ENCODE assay signal across 8 mouse cellular contexts in genomic region chr11:88849732-88850131, GRCm38 (mm10). TPM values are rescaled to one million over a fixed set of nuclear protein-coding genes. Genes with fewer than 3 reads are reported as not detected.
A peak's percentile ranks its signal among the peaks of the same experiment; 100 is the strongest.
DNase-seq lines count a peak whose midpoint lies in the region; ATAC-seq and TF ChIP-seq lines count a peak whose summit lies in the region.

No protein-coding gene starts in this region.

- peak; percentile 26 for DNase-seq in gastrocnemius, adult 2 months
- no peak for DNase-seq in gastrocnemius, postnatal 4 days (ENCODE audit: low spot score in 2 of 2)
- DNase-seq in cerebellum, postnatal 36 days, result no peak
- no peak for DNase-seq in frontal cortex, adult 2 months (ENCODE audit: extremely low spot score in 1 of 2, low spot score in 1 of 2)

- no peak for ATAC-seq in midbrain, embryonic 13.5 days
- no peak for ATAC-seq in midbrain, embryonic 16.5 days
- peak; percentile 69 for ATAC-seq in intestine, postnatal 0 days
- ATAC-seq in stomach, embryonic 16.5 days (ENCODE audit: insufficient read depth, low FRiP score), result peak; percentile 52; the same call in 1 of the 2 replicates

- no peak overlapping the region for H3K4me2 ChIP-seq in midbrain, embryonic 13.5 days (replicated peaks)
- H3K4me2 ChIP-seq in midbrain, embryonic 16.5 days (ENCODE audit: low read length), result no peak overlapping the region
- no peak overlapping the region for H3K4me2 ChIP-seq in intestine, postnatal 0 days (replicated peaks; ENCODE audit: low read depth)
- no peak overlapping the region for H3K4me2 ChIP-seq in stomach, embryonic 16.5 days (ENCODE audit: low read depth, low read length)

- peaks cover 10% of the 10 kb centered on the region for H3K36me3 ChIP-seq in midbrain, embryonic 13.5 days
- H3K36me3 ChIP-seq in midbrain, embryonic 16.5 days (ENCODE audit: control insufficient read depth, insufficient read depth, low read length), result peaks cover 12% of the 10 kb centered on the region
- peaks cover 13% of the 10 kb centered on the region for H3K36me3 ChIP-seq in intestine, postnatal 0 days (ENCODE audit: control insufficient read depth, insufficient read depth)
- H3K36me3 ChIP-seq in stomach, embryonic 16.5 days (ENCODE audit: control insufficient read depth, insufficient read depth, low read length), result no peaks in the 10 kb centered on the region

- no peak overlapping the region for H3K9ac ChIP-seq in midbrain, embryonic 13.5 days (replicated peaks)
- H3K9ac ChIP-seq in midbrain, embryonic 16.5 days (ENCODE audit: low read depth, low read length), result no peak overlapping the region
- H3K9ac ChIP-seq in intestine, postnatal 0 days (ENCODE audit: low read depth, low read length), result no peak overlapping the region
- H3K9ac ChIP-seq in stomach, embryonic 16.5 days (ENCODE audit: low read length), result peak overlapping the region; percentile 23; the same call in 1 of the 2 replicates

- peaks cover 25% of the 10 kb centered on the region for H3K4me1 ChIP-seq in midbrain, embryonic 13.5 days (replicated peaks)
- peaks cover 11% of the 10 kb centered on the region; the same call in 1 of the 2 replicates for H3K4me1 ChIP-seq in midbrain, embryonic 16.5 days (ENCODE audit: control insufficient read depth, insufficient read depth, low read length)
- 0 out of 2 replicates have a peak, but pooled peaks cover 9% of the 10 kb centered on the region for H3K4me1 ChIP-seq in intestine, postnatal 0 days (replicated peaks; ENCODE audit: control insufficient read depth, insufficient read depth, low read length)
- peaks cover 24% of the 10 kb centered on the region for H3K4me1 ChIP-seq in stomach, embryonic 16.5 days (ENCODE audit: control insufficient read depth, insufficient read depth, low read length)

- TF ChIP-seq CTCF in gastrocnemius, adult 2 months (IDR thresholded peaks at IDR 0.05), result peak; percentile 39
- TF ChIP-seq CTCF in intestine, postnatal 0 days (IDR thresholded peaks at IDR 0.05; ENCODE audit: low read depth), result peak; percentile 69

- H3K27ac ChIP-seq in gastrocnemius, adult 2 months, result peak overlapping the region; percentile 91
- H3K27ac ChIP-seq in midbrain, embryonic 13.5 days, result peak overlapping the region; percentile 42; the same call in 1 of the 2 replicates
- H3K27ac ChIP-seq in midbrain, embryonic 16.5 days (ENCODE audit: low read length), result no peak overlapping the region
- H3K27ac ChIP-seq in intestine, postnatal 0 days (ENCODE audit: low read depth, low read length), result no peak overlapping the region
- H3K27ac ChIP-seq in stomach, embryonic 16.5 days (ENCODE audit: low read length), result peak overlapping the region; percentile 81

- no peaks in the 10 kb centered on the region for H3K27me3 ChIP-seq in midbrain, embryonic 13.5 days
- no peaks in the 10 kb centered on the region for H3K27me3 ChIP-seq in midbrain, embryonic 16.5 days (ENCODE audit: control insufficient read depth, insufficient read depth, low read depth, low read length)
- H3K27me3 ChIP-seq in intestine, postnatal 0 days (replicated peaks; ENCODE audit: control insufficient read depth, insufficient read depth, low read length), result no peaks in the 10 kb centered on the region
- H3K27me3 ChIP-seq in stomach, embryonic 16.5 days (ENCODE audit: control insufficient read depth, insufficient read depth, low read length), result no peaks in the 10 kb centered on the region

- H3K4me3 ChIP-seq in gastrocnemius, adult 2 months, result no peak overlapping the region; the same call in none of the 2 replicates
- no peak overlapping the region for H3K4me3 ChIP-seq in midbrain, embryonic 13.5 days (replicated peaks)
- H3K4me3 ChIP-seq in midbrain, embryonic 16.5 days (ENCODE audit: low read depth, low read length), result no peak overlapping the region
- no peak overlapping the region for H3K4me3 ChIP-seq in intestine, postnatal 0 days (ENCODE audit: low read depth, low read length)
- H3K4me3 ChIP-seq in stomach, embryonic 16.5 days (replicated peaks; ENCODE audit: low read length), result no peak overlapping the region

- intact Hi-C loops in gastrocnemius, adult 2 months (cut with DNase I), result loop anchor here (5.0 kb wide), 2 partner anchors 53 to 108 kb away; partner anchors contain the start of gene Scpep1

- no peaks in the 10 kb centered on the region for H3K9me3 ChIP-seq in midbrain, embryonic 13.5 days
- H3K9me3 ChIP-seq in midbrain, embryonic 16.5 days (replicated peaks; ENCODE audit: control insufficient read depth, low read length, poor library complexity, severe bottlenecking), result no peaks in the 10 kb centered on the region
- H3K9me3 ChIP-seq in intestine, postnatal 0 days (ENCODE audit: control insufficient read depth), result no peaks in the 10 kb centered on the region
- H3K9me3 ChIP-seq in stomach, embryonic 16.5 days (replicated peaks; ENCODE audit: control insufficient read depth, low read length), result no peaks in the 10 kb centered on the region

- WGBS in midbrain, embryonic 13.5 days, result 77% methylated on average over 3 of the region's 3 CpGs
- 77% methylated on average over 3 of the region's 3 CpGs for WGBS in midbrain, embryonic 16.5 days
- WGBS in intestine, postnatal 0 days, result 68% methylated on average over 3 of the region's 3 CpGs
- 58% methylated on average over 3 of the region's 3 CpGs for WGBS in stomach, embryonic 16.5 days

RNA-seq across cellular contexts. Expression of gene Akap1, which starts 14.7 kb away (rescaled TPM):
- 10 to 100 TPM; 62.5 to 93.2 TPM for total RNA-seq in gastrocnemius, adult 2 months (2021)
- total RNA-seq in gastrocnemius, postnatal 4 days (2021), result 10 to 100 TPM; 85.1 to 86.5 TPM
- polyA plus RNA-seq in midbrain, embryonic 13.5 days (2015; fragmentation: Nextera tagmentation; extraction: Ambion mirVana), result 25.3 and 27.7 TPM in 2 replicates
- 31.2 and 33.3 TPM in 2 replicates for polyA plus RNA-seq in midbrain, embryonic 16.5 days (2015; fragmentation: Nextera tagmentation; extraction: Ambion mirVana)
- polyA plus RNA-seq in intestine, postnatal 0 days (2015; fragmentation: Nextera tagmentation; extraction: Ambion mirVana), result 12.3 and 12.4 TPM in 2 replicates
- polyA plus RNA-seq in stomach, embryonic 16.5 days (2015; fragmentation: Nextera tagmentation; extraction: Ambion mirVana), result 28.5 and 30.9 TPM in 2 replicates
- 45.2 and 49.1 TPM in 2 replicates for polyA plus RNA-seq in frontal cortex, adult 2 months (2012; rRNA removed)

Comparison
In these comparisons a context has a peak if more than half of its experiments do, and no peak if none do; other contexts are left out.
1. H3K27ac ChIP-seq: peak in gastrocnemius, adult 2 months (single experiment), midbrain, embryonic 13.5 days (single experiment) and stomach, embryonic 16.5 days (single experiment); none in midbrain, embryonic 16.5 days (single experiment) and intestine, postnatal 0 days (single experiment).
2. ATAC-seq: peak in intestine, postnatal 0 days (single experiment) and stomach, embryonic 16.5 days (single experiment); none in midbrain, embryonic 13.5 days (single experiment) and midbrain, embryonic 16.5 days (single experiment).